Mouse (Mus musculus): ENCODE measurements at regions not wholly inside any gene's neighbourhood (a gene's known extent, or its start where the extent isn't known, plus 50 kb on each side); places are given as distances from the start of the nearest gene placed in this dataset.
"Not testable (repeated sequence)": the region's sequence is repeated elsewhere in the genome, so short reads cannot be mapped to it uniquely, and the experiment has no call there.

GRCm38 (mm10) chr19:19945247-19945646, 445.5 kb downstream of the Anxa1 start:
- Histone ChIP-seq H3K9me3 (no peaks in the 10 kb centered on the region), H3K4me1 (no peaks in the 10 kb centered on the region), H3K4me2 (no peak overlapping the region), H3K27ac (no peak overlapping the region), H3K36me3 (no peaks in the 10 kb centered on the region), H3K4me3 (no peak overlapping the region), H3K27me3 (no peaks in the 10 kb centered on the region), H3K9ac (no peak overlapping the region)
- WGBS, result 81% methylated on average over 1 of the region's 1 CpGs
- ATAC-seq (ENCODE audit: insufficient number of reproducible peaks, insufficient read depth, low FRiP score, low TSS enrichment, low read depth), result no peak

DNA sequence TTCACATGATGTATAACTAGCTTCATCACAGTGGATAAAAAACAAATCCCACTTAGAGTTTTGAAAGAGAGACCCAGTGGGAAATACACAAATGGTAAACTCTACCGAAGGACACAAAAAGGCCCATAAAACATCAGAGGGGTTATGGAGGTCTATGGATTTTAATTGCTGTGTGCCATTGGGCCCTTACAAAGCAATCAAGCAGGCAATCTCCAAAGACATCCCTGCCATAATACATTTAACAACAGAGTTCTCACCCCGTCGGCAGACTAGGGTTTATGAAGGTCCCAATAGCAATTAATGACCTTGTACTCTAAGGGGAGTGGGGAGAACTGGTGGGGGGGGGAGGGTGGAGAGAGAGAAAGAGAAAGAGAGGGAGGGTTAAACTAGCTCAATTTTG, 448.0 kb downstream of the Anxa1 start:
- no peak overlapping the region for H3K9ac ChIP-seq
- H3K9me3 ChIP-seq, result no peaks in the 10 kb centered on the region
- no peak overlapping the region for H3K27ac ChIP-seq
- H3K27me3 ChIP-seq, result no peaks in the 10 kb centered on the region
- ATAC-seq (ENCODE audit: insufficient number of reproducible peaks, insufficient read depth, low FRiP score, low TSS enrichment, low read depth), result no peak
- H3K4me3 ChIP-seq, result no peak overlapping the region
- no peaks in the 10 kb centered on the region for H3K4me1 ChIP-seq
- H3K4me2 ChIP-seq, result no peak overlapping the region
- H3K36me3 ChIP-seq, result no peaks in the 10 kb centered on the region
- WGBS, result 91% methylated on average over 3 of the region's 3 CpGs

DNA sequence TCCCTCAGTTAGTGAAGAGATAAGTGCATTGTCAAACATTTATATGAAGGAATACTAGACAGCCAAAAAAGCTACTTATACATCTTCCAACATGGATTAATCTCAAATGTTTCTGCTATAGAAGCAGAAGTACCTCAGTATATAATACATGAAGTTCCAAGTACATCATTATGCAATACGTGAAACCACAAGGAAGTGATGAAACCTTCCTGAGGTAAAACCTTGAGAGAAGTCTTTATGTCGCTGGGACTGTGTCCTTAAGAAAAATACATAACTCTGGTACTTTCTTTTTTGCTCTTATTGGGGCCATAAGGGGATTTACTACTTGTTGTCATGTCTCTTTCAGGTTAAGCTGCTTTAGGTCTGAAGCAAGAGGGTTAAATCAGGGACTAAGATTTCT, 469.6 kb downstream of the Anxa1 start:
- no peaks in the 10 kb centered on the region for H3K36me3 ChIP-seq
- no peaks in the 10 kb centered on the region for H3K9me3 ChIP-seq
- no peaks in the 10 kb centered on the region for H3K4me1 ChIP-seq
- no peaks in the 10 kb centered on the region for H3K27me3 ChIP-seq
- H3K4me3 ChIP-seq, result no peak overlapping the region
- WGBS, result 78% methylated on average over 2 of the region's 2 CpGs
- H3K9ac ChIP-seq, result no peak overlapping the region
- ATAC-seq (ENCODE audit: insufficient number of reproducible peaks, insufficient read depth, low FRiP score, low TSS enrichment, low read depth), result no peak
- no peak overlapping the region for H3K27ac ChIP-seq
- H3K4me2 ChIP-seq, result no peak overlapping the region

GRCm38 (mm10) chr19:19885933-19886710, 504.6 kb downstream of the Anxa1 start:
- no peaks in the 10 kb centered on the region for H3K36me3 ChIP-seq
- no peaks in the 10 kb centered on the region for H3K4me1 ChIP-seq
- no peak for ATAC-seq (ENCODE audit: insufficient number of reproducible peaks, insufficient read depth, low FRiP score, low TSS enrichment, low read depth)
- no peaks in the 10 kb centered on the region for H3K27me3 ChIP-seq
- no peak overlapping the region for H3K4me3 ChIP-seq
- no peak overlapping the region for H3K4me2 ChIP-seq
- no peaks in the 10 kb centered on the region for H3K9me3 ChIP-seq
- no peak overlapping the region for H3K9ac ChIP-seq
- WGBS, result 76% methylated on average over 8 of the region's 8 CpGs
- H3K27ac ChIP-seq, result no peak overlapping the region

DNA sequence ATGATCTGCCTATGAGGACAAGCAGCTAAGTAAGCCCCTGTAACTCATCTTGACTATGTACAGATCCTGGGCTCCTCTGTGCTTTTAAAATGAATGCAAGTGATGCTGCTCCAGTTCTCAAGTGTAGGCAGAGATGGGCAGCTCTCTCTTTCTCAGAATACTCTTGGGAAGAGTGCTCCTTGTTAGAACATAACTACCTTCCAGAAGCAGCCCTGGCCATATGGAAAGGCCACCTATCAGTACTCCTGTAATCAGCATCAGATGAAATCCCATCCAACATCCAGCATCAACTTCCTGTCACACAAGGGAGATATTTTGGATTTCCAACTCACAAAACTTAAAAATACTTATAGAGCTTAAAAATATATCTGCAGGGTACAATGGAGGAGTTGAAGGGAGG, 509.8 kb downstream of the Anxa1 start:
- no peaks in the 10 kb centered on the region for H3K4me1 ChIP-seq

DNA sequence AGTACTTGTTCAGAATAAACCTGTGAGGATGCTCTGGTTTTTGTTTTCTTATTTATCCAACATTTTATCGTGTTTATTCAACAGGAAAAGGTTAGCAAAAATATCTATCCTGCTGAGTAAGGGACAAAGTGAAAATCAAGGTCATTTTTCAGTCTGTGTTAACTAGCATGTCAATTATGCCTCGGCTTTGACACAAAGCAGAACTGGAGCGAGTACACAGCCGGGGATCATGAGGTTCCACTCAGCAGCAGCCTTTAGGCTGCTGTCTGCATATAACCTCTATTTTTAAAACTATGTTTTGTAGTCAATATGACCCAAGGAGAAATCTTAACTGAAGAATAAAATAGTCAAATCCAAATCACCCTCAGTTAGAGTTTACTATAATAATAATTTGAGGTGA, 542.6 kb downstream of the Anxa1 start:
- no peak overlapping the region for H3K4me3 ChIP-seq
- no peak overlapping the region for H3K27ac ChIP-seq
- no peaks in the 10 kb centered on the region for H3K9me3 ChIP-seq
- no peaks in the 10 kb centered on the region for H3K27me3 ChIP-seq
- no peak overlapping the region for H3K9ac ChIP-seq
- H3K36me3 ChIP-seq, result no peaks in the 10 kb centered on the region
- no peaks in the 10 kb centered on the region for H3K4me1 ChIP-seq
- H3K4me2 ChIP-seq, result no peak overlapping the region
- ATAC-seq (ENCODE audit: insufficient number of reproducible peaks, insufficient read depth, low FRiP score, low TSS enrichment, low read depth), result no peak
- WGBS, result 68% methylated on average over 4 of the region's 4 CpGs

More for the DNA sequence above, 509.8 kb downstream of the Anxa1 start:
- no peak for ATAC-seq (ENCODE audit: insufficient number of reproducible peaks, insufficient read depth, low FRiP score, low TSS enrichment, low read depth)
- Histone ChIP-seq H3K9ac (no peak overlapping the region), H3K36me3 (no peaks in the 10 kb centered on the region), H3K4me2 (no peak overlapping the region), H3K4me3 (no peak overlapping the region), H3K27ac (no peak overlapping the region), H3K9me3 (no peaks in the 10 kb centered on the region), H3K27me3 (no peaks in the 10 kb centered on the region)

GRCm38 (mm10) chr19:19807992-19808391, 582.8 kb downstream of the Anxa1 start:
- Histone ChIP-seq H3K36me3 (no peaks in the 10 kb centered on the region), H3K27ac (no peak overlapping the region), H3K27me3 (no peaks in the 10 kb centered on the region), H3K4me3 (no peak overlapping the region), H3K9me3 (no peaks in the 10 kb centered on the region), H3K4me1 (no peaks in the 10 kb centered on the region; the same call in 1 of the 2 replicates), H3K9ac (no peak overlapping the region), H3K4me2 (no peak overlapping the region)
- WGBS, result 98% methylated on average over 1 of the region's 1 CpGs
- ATAC-seq (ENCODE audit: insufficient number of reproducible peaks, insufficient read depth, low FRiP score, low TSS enrichment, low read depth), result no peak

GRCm38 (mm10) chr19:19793835-19794234, 596.9 kb downstream of the Anxa1 start:
- ATAC-seq (ENCODE audit: insufficient number of reproducible peaks, insufficient read depth, low FRiP score, low TSS enrichment, low read depth), result no peak
- Histone ChIP-seq H3K4me3 (no peak overlapping the region), H3K36me3 (no peaks in the 10 kb centered on the region), H3K4me1 (no peaks in the 10 kb centered on the region), H3K9me3 (no peaks in the 10 kb centered on the region), H3K4me2 (no peak overlapping the region), H3K9ac (no peak overlapping the region), H3K27ac (no peak overlapping the region), H3K27me3 (no peaks in the 10 kb centered on the region)
- 88% methylated on average over 2 of the region's 2 CpGs for WGBS

- Histone ChIP-seq H3K9me3 (no peaks in the 10 kb centered on the region), H3K36me3 (no peaks in the 10 kb centered on the region), H3K27ac (no peak overlapping the region), H3K27me3 (no peaks in the 10 kb centered on the region), H3K9ac (no peak overlapping the region), H3K4me2 (no peak overlapping the region), H3K4me3 (no peak overlapping the region), H3K4me1 (no peaks in the 10 kb centered on the region)
- ATAC-seq (ENCODE audit: insufficient number of reproducible peaks, insufficient read depth, low FRiP score, low TSS enrichment, low read depth), result no peak
Observed at GRCm38 (mm10) chr19:19783507-19783906, 607.2 kb downstream of the Anxa1 start.

DNA sequence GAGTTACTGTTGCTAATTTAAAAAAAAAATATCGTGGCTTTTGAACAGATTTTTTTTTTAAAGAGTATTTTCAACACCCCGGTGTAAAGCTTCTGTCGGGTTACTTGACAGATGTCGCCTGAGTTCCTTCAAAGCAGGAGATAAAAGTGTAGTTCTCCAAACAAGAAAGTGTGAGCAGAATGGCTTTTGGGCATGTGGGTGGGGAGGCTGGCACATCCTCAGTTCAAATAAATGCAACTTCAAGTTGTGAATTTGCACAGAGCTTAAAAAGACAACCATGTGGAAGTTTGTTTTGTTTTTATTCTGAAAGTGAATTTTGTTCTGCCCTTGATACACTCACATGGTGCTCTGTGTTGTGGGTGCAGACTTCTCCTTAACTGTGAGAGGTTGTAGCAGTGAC, 612.9 kb downstream of the Anxa1 start:
- H3K4me2 ChIP-seq, result no peak overlapping the region
- ATAC-seq (ENCODE audit: insufficient number of reproducible peaks, insufficient read depth, low FRiP score, low TSS enrichment, low read depth), result no peak
- whole genome bisulfite sequencing, result 66% methylated on average over 4 of the region's 4 CpGs
- H3K27ac ChIP-seq, result no peak overlapping the region
- no peaks in the 10 kb centered on the region for H3K27me3 ChIP-seq
- H3K4me1 ChIP-seq, result no peaks in the 10 kb centered on the region
- H3K9me3 ChIP-seq, result no peaks in the 10 kb centered on the region
- no peak overlapping the region for H3K4me3 ChIP-seq
- no peaks in the 10 kb centered on the region for H3K36me3 ChIP-seq
- H3K9ac ChIP-seq, result no peak overlapping the region

GRCm38 (mm10) chr19:19770990-19771389, 619.8 kb downstream of the Anxa1 start:
- ATAC-seq (ENCODE audit: insufficient number of reproducible peaks, insufficient read depth, low FRiP score, low TSS enrichment, low read depth), result no peak
- no peaks in the 10 kb centered on the region for H3K4me1 ChIP-seq
- H3K4me3 ChIP-seq, result no peak overlapping the region
- H3K4me2 ChIP-seq, result no peak overlapping the region
- 36% methylated on average over 1 of the region's 1 CpGs for WGBS
- no peak overlapping the region for H3K27ac ChIP-seq
- H3K27me3 ChIP-seq, result no peaks in the 10 kb centered on the region
- H3K36me3 ChIP-seq, result no peaks in the 10 kb centered on the region
- H3K9ac ChIP-seq, result no peak overlapping the region
- H3K9me3 ChIP-seq, result no peaks in the 10 kb centered on the region

DNA sequence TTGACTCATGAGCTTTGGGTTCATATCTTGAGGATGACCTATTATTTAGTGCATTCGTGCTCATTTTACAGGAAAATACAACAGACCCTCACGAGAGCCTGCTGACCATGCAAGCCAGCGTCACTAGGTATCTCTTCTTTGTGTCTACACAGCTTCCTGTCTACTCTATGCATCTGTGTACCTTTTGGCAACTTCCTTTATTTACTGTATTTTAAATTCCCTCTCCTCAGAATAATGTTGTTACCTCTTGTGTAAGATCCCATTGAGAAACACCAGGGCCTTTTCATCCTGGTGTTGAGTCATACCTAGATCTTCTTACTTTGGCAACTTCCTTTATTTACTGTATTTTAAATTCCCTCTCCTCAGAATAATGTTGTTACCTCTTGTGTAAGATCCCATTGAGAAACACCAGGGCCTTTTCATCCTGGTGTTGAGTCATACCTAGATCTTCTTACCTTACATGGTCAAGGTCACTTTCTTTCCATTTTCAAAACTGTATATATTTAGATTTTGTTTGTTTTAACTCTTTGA, 639.1 kb upstream of the Rorb start:
- H3K4me3 ChIP-seq; H3K27ac ChIP-seq; H3K4me2 ChIP-seq; H3K36me3 ChIP-seq; H3K9me3 ChIP-seq; H3K27me3 ChIP-seq; H3K9ac ChIP-seq; H3K4me1 ChIP-seq; ATAC-seq (ENCODE audit: insufficient number of reproducible peaks, insufficient read depth, low FRiP score, low TSS enrichment, low read depth): not testable (repeated sequence)
- 87% methylated on average over 3 of the region's 3 CpGs for WGBS
